Mouse (Mus musculus) heart, adult 2 months (tissue): ENCODE results near the gene Wfdc5. TPM values are rescaled to one million over a fixed set of nuclear protein-coding genes. Genes with fewer than 3 reads are reported as not detected.
A peak's percentile ranks its signal among the peaks of the same experiment; 100 is the strongest.

Source experiments
- DNase-seq, 2 experiments: peaks; one replicate each; pipeline ENCODE4 v3.0.0; 2021
- H3K27ac ChIP-seq: fragments of 200-600 bp; 2 replicates; pipeline ENCODE4 v1.8.1; 2022
- H3K27me3 ChIP-seq: fragments of 200-500 bp; 2 replicates; pipeline ENCODE4 v1.6.1; 2012; ENCODE audit warnings: mild to moderate bottlenecking, low read length, inconsistent platforms, mixed read lengths; ENCODE audit not compliant: control insufficient read depth, insufficient read depth
- H3K36me3 ChIP-seq: fragments of 200-500 bp; 2 replicates; pipeline ENCODE4 v1.6.1; 2012; ENCODE audit warnings: low read length, inconsistent platforms; ENCODE audit not compliant: control insufficient read depth, insufficient read depth
- H3K4me1 ChIP-seq: fragments of 200-500 bp; 2 replicates; pipeline ENCODE4 v1.6.1; 2011; ENCODE audit warnings: low read length; ENCODE audit not compliant: control insufficient read depth, insufficient read depth
- H3K4me3 ChIP-seq: fragments of 200-600 bp; 2 replicates; pipeline ENCODE4 v1.8.1; 2022
- H3K79me2 ChIP-seq: fragments of 200-500 bp; replicated peaks from 2 replicates; pipeline ENCODE4 v1.6.1; 2012; ENCODE audit warnings: mild to moderate bottlenecking, inconsistent platforms, low read length, moderate library complexity, mixed read lengths; ENCODE audit not compliant: control insufficient read depth, insufficient read depth
- H3K9ac ChIP-seq: fragments of 200-500 bp; 2 replicates; pipeline ENCODE4 v1.6.1; 2012; ENCODE audit warnings: low read depth, mild to moderate bottlenecking, control low read depth, inconsistent platforms, low read length, mixed read lengths
- CTCF ChIP-seq: fragments of 200-600 bp; IDR thresholded peaks from 2 replicates; pipeline ENCODE4 v1.8.1; 2022; ENCODE audit warnings: antibody characterized with exemption, mild to moderate bottlenecking, moderate library complexity
- EP300 ChIP-seq: fragments of 200-500 bp; IDR thresholded peaks from 2 replicates; pipeline ENCODE4 v1.6.1; 2011; ENCODE audit warnings: low read depth, low read length, control low read depth; ENCODE audit not compliant: insufficient read depth
- POLR2A ChIP-seq: fragments of 200-500 bp; IDR thresholded peaks from 2 replicates; pipeline ENCODE4 v1.6.1; 2011; ENCODE audit warnings: mild to moderate bottlenecking, low read depth, low read length, control low read depth; ENCODE audit not compliant: insufficient read depth
- WGBS: fragments of 180-500 bp; shearing (Covaris S2); methylation state at CpG from one replicate; pipeline ENCODE4 v1.1.7; 2018; 5-methylcytosine and 5-hydroxymethylcytosine counted together
- intact Hi-C: fragments of 180-260 bp; cut with DNase I; formaldehyde crosslinking; loops from one replicate; pipeline ENCODE4 v1.15.1; 2025
- polyA plus RNA-seq: library from polyadenylated mRNA; depleted of rRNA; stranded (reverse); fragments of >200 nt; gene quantifications from 2 replicates; pipeline ENCODE4 v1.2.3, GENCODE M21; 2012
- total RNA-seq, 2 experiments: library from RNA; stranded (reverse); gene quantifications; 2 replicates each; pipeline ENCODE4 v1.2.3; 2021

Wfdc5 gene
- total and polyA plus RNA-seq, 3 experiments = not detected

GRCm38 (mm10) chr2:164192279-164192678 is 9.7 kb upstream of the Wfdc5 start:
- no peaks in the 10 kb centered on the region for H3K27me3 ChIP-seq
- DNase-seq = no peak
- no peak for TF ChIP-seq POLR2A
- TF ChIP-seq CTCF = no peak
- TF ChIP-seq EP300 = no peak
- H3K36me3 ChIP-seq = no peaks in the 10 kb centered on the region
- H3K4me1 ChIP-seq = no peaks in the 10 kb centered on the region
- intact Hi-C loops = no loop called here
- H3K79me2 ChIP-seq = no peaks in the 10 kb centered on the region
- H3K9ac ChIP-seq = no peak overlapping the region
- H3K27ac ChIP-seq = no peak overlapping the region
- no peak overlapping the region for H3K4me3 ChIP-seq

GRCm38 (mm10) chr2:164190576-164190975 is 8.0 kb upstream of the Wfdc5 start, which contains the start of gene Wfdc12:
Gene Wfdc12 (minus strand): TSS chr2:164190608.
- TF ChIP-seq EP300 = no peak
- no peak for TF ChIP-seq POLR2A
- TF ChIP-seq CTCF = no peak
- Histone ChIP-seq H3K79me2 (no peaks in the 10 kb centered on the region), H3K36me3 (no peaks in the 10 kb centered on the region), H3K27me3 (no peaks in the 10 kb centered on the region), H3K4me3 (no peak within 1 kb of the TSS), H3K9ac (no peak within 1 kb of the TSS), H3K4me1 (no peaks in the 10 kb centered on the region), H3K27ac (no peak within 1 kb of the TSS)
- intact Hi-C loops = no loop called here
- WGBS = 70% methylated on average over 6 of the region's 6 CpGs
- no peak for DNase-seq

DNA sequence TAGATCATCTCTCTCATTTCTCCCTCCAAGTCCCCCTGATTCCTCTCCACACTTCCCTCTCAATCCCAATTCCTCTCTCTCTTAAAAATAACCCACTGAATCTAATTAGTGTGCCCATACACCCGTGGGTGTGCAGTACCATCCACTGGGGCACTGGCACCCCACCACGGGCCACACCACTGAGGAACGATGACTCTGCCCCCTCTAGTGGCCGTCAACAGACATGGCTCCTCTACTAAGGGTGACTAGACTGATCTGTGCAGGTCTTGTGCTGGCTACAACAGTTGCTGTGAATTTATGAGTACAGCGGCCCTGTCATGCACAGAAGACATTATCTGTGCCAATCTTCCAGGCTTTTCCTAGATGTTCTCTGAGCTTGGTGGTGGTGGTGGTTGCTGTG is 6.2 kb upstream of the Wfdc5 start:
- intact Hi-C loops = no loop called here
- no peak for TF ChIP-seq EP300
- peak; percentile 61 for TF ChIP-seq CTCF
- 25% methylated on average over 5 of the region's 5 CpGs for WGBS

GRCm38 (mm10) chr2:164184145-164184719 is 1.7 kb upstream of the Wfdc5 start:
- 34% methylated on average over 9 of the region's 9 CpGs for WGBS
- TF ChIP-seq EP300 (no peak), CTCF (no peak), POLR2A (no peak)
- Histone ChIP-seq H3K4me1 (no peaks in the 10 kb centered on the region; the same call in 1 of the 2 replicates), H3K9ac (no peak overlapping the region), H3K36me3 (no peaks in the 10 kb centered on the region), H3K4me3 (no peak overlapping the region), H3K79me2 (no peaks in the 10 kb centered on the region), H3K27ac (no peak overlapping the region), H3K27me3 (no peaks in the 10 kb centered on the region)
- intact Hi-C loops = no loop called here
- DNase-seq = no peak

More for the DNA sequence above, 6.2 kb upstream of the Wfdc5 start:
- H3K27me3 ChIP-seq = no peaks in the 10 kb centered on the region
- H3K9ac ChIP-seq = no peak overlapping the region
- no peaks in the 10 kb centered on the region for H3K79me2 ChIP-seq
- H3K27ac ChIP-seq = no peak overlapping the region
- DNase-seq = no peak
- H3K36me3 ChIP-seq = no peaks in the 10 kb centered on the region
- no peaks in the 10 kb centered on the region; the same call in 1 of the 2 replicates for H3K4me1 ChIP-seq
- no peak overlapping the region for H3K4me3 ChIP-seq

- TF ChIP-seq POLR2A = no peak
- TF ChIP-seq CTCF = no peak
- no peak for TF ChIP-seq EP300
- no peak overlapping the region for H3K27ac ChIP-seq
- intact Hi-C loops = no loop called here
Observed at GRCm38 (mm10) chr2:164183340-164183739, 798 bp upstream of the Wfdc5 start.

DNA sequence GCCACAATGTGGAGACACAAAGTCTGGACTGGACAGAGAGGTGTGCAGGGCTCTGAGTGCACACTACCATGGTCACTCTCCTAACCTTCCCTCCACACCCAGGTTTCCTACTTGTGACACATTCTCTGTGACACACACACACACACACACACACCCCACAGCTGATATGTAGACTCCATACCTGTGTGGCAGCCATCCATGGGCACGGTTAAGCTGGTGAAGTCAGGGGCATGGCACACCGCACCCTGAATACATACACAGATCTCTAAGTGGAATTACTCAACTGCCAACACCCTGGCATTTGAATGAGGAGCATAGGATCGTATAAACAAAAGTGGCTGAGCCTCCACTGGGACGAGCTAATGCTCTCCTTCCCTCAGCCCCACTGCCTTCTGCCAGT is 1.8 kb downstream of the Wfdc5 start:
- 80% methylated on average over 4 of the region's 4 CpGs for WGBS
- no peak for DNase-seq
- Histone ChIP-seq H3K27me3 (no peaks in the 10 kb centered on the region), H3K9ac (no peak overlapping the region), H3K36me3 (no peaks in the 10 kb centered on the region), H3K4me3 (no peak overlapping the region), H3K4me1 (no peaks in the 10 kb centered on the region; the same call in 1 of the 2 replicates), H3K79me2 (no peaks in the 10 kb centered on the region), H3K27ac (no peak overlapping the region)
- intact Hi-C loops = loop anchor here (2.0 kb wide), 1 partner anchor 74 kb away; no protein-coding TSS in a partner anchor
- no peak for TF ChIP-seq EP300
- no peak for TF ChIP-seq POLR2A
- TF ChIP-seq CTCF = no peak

More at GRCm38 (mm10) chr2:164183340-164183739, 798 bp upstream of the Wfdc5 start:
- Histone ChIP-seq H3K4me1 (no peaks in the 10 kb centered on the region; the same call in 1 of the 2 replicates), H3K9ac (no peak overlapping the region), H3K4me3 (no peak overlapping the region), H3K79me2 (no peaks in the 10 kb centered on the region), H3K27me3 (no peaks in the 10 kb centered on the region), H3K36me3 (no peaks in the 10 kb centered on the region)
- 90% methylated on average over 9 of the region's 9 CpGs for WGBS
- no peak for DNase-seq
